Mouse (Mus musculus): Measurements from ENCODE around the gene Rps6kb1.

Rps6kb1 gene

DNA sequence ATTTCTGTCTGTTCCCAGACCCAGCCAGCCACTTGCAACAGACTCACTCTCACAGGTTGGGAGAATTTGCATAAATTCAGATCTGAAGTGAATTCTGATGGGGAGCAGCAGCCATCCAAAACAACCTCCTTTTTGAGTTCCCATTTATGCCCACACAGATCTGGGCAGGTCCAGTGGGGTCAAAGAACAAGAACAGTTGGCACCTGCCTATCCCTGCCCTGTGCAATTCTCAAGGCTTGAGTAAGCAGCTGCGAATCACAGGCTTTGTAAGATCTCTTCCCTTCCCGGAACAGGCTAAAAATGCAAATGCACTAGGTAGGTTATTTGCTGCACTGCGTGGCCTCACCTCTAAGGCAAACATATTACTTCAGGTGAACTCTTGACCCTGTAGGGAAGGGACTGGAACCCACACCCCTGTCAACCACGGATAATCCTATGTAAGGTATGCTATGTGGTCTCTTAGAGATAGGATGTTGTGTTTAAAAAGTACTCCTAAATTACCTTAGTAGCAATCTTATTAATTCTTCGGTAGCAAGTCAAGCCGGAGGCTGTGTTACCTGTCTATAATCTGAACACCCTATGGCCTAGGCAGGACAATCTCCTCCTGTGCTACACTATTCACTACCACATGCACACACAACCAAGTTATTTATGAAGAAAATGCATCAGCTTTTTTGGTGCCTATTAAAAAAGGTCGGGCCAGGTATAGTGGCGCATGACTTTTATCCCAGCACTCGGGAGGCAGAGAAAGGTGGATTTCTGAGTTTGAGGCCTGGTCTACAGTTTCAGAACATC is 35.9 kb upstream of the Rps6kb1 start:
- no peak for DNase-seq

DNA sequence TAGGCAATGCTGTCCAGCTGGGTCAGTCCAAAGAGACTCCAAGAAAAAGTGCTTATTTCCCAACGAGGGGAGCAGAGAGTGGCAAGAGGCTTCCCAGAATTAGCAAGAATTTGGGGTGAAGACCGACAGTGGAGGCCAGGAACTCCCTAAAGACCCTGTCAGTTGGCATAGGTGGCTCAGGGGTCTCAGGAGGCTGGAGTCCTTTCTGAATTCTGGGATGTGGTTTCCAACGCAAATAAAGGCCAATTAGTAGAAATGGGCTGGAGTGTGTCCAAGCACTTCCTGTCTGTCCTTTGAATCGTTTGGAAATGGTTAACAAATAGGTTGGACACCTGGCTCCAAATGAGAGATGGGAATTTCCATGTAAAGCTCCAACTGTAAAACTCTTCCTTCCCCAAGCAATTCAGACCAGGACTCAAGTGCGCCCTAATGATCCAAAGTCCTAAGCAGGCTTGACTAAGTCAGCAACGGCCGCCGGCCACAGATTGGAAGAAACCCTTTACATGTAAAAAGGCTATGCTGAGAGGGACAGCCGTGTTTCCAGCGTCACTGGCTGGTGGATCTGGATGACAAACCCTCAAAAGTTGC is 35.2 kb upstream of the Rps6kb1 start:
- no peak for DNase-seq

DNA sequence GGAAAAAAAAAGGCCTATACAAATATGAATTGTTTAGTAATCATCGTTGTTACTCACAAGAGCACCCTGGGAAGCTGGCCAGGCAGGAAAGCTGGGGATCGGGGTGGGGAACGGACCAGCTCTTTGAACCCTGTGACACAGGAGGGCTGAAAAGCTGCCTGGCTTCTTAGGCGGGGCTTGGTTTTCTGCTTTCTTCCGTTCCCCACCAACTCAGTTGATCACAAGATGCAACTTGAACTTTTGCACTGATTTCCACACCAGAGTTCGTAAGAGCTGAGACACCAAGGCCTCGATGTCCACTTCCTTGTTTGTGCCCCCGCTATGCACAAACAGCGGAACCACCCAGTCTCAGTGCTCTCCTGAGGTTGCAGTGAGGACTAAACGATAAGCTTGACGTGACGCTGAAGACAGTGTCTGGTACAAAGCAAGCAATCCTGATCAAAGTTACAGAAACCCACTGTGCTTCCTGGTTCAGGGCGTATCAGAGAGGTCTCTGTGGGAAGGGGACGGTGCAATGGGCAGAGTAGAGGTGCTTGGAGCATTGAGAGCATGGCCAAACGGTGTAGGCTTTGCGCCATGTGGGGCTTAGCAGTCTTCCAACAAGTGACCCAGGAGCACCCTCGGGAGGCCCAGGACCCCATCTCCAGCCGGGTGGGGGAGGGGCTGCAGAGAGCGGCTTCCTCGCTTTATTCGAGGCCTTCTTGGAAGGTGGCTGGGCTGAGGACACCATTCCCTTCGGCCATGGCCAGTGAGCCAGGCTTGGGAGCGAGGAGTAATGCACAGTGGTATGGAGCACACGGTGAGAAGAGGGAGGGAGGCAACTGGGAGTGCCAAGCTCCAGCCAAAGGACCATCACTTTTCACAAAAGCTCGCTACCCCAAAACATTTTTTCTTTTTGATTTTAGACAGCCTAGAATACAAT is 34.5 kb upstream of the Rps6kb1 start:
- no peak for DNase-seq

- no peak for DNase-seq
Measured at GRCm38 (mm10) chr11:86578106-86578808, 33.7 kb upstream of the Rps6kb1 start.

DNA sequence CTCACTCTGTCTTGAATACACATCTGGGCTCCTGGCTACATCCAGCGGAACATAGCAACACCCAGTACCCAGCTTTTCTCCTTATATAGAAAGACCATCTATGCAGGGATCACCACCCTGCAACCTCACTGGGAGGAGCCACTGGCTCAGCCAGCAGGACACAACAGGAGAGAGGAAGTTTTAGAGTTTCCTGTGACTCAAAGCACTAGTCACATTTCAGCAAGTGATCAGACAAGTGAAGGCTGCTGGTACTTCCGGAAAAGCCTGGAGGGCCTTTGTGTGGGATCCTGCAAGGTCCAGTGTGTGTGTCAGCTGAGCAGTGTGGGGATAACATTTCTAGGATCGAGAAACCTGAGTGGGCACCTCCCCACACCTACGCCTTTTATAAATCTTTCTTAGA is 32.6 kb upstream of the Rps6kb1 start:
- DNase-seq: no peak

- no peak for DNase-seq
Measured at GRCm38 (mm10) chr11:86575632-86576378, 31.2 kb upstream of the Rps6kb1 start.

GRCm38 (mm10) chr11:86574408-86574807 is 29.8 kb upstream of the Rps6kb1 start:
- DNase-seq: no peak

DNA sequence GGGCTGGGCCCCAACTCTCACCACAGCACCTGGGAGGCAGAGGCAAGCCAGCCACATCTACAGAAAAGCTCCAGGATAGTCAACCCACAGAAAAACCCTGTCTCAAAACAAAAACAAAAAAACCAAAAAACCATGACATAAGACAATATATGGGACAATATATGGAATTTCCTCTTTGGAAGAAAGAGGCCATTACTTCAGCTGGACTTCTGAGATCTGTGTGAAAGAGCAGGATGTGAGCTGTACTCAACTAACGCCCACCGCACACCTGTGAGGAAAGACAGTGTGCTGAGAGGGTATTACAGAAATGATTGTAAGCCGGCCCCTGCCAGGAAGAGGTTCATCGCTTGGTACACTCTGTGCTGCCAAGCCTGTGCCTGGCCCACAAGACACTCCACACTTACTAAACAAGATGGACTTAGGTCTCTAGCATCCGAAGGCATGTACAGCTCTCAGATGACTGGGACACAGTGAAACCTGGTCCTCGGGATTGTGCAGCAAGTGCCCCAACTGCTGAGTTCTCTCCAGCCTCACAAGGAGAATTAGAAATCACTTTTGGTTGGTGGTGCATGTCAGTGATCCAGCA is 29.1 kb upstream of the Rps6kb1 start:
- DNase-seq: no peak

- no peak for DNase-seq
Measured at GRCm38 (mm10) chr11:86572623-86573022, 28.0 kb upstream of the Rps6kb1 start.

GRCm38 (mm10) chr11:86571871-86572270 is 27.3 kb upstream of the Rps6kb1 start:
- DNase-seq: no peak

DNA sequence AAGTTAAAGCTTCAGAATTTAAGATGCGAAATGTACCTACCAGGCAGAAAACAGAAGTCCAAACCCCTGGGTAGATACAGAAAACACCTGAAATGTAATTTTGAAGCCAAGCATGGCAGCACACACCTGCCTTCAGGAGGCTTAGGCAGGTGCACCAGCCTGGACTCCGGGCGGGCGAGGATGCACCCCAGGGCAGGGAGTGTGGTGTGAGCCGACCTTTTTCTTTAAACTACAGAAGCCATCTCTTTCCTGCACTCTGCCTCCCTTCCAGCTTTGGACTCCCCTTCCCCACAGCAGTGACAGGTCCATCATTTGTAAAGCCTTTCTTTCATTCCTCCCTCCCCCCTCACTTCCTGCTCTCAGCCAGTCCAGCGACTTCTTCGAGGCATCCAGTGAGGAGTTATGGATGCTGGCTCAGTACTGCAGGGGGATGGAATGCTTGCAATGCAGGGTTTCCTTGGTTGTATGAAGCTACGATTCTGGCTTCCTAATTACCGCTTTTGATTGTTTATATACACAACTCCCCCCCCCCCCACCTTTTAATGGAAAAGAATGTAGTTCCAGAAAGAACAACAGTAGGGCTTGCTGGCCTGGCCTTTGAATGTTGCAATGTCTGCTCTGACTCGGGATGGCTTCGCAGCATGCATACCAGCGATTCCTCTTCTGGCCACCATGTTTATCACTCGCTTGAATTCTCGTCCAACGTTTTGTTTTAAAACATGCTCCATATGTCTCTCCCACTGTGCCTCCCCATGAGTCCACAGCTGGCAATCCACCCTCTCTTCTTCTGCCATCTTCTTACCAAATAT is 26.6 kb upstream of the Rps6kb1 start:
- DNase-seq: peak; percentile 78

DNA sequence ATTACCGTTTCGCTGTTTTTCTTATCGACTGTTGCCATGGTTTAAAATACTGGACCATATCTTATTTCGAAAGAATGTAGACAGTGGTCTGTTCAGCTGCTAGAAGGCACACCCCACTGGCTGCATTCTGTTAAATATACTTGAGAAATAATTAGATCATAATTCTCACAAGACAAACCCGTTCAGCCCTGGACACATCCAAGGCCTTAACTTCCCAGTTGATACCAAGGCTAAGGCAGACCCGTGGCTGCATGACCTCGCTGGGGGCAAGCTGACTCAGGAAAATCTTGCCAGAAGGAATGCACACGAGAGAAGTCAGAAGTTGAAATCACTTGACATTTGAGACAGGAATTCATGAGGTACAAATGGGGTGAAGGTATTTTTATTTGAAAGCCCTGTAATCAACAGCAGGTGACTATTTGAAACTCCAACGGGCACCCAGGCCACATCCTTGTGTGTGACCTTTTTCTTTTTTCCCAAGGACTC is 25.7 kb upstream of the Rps6kb1 start:
- DNase-seq: peak; percentile 65

- DNase-seq: peak; percentile 42
Measured at GRCm38 (mm10) chr11:86568425-86568824, 23.8 kb upstream of the Rps6kb1 start.

- DNase-seq: no peak
Measured at GRCm38 (mm10) chr11:86558258-86558657, 13.7 kb upstream of the Rps6kb1 start.

DNA sequence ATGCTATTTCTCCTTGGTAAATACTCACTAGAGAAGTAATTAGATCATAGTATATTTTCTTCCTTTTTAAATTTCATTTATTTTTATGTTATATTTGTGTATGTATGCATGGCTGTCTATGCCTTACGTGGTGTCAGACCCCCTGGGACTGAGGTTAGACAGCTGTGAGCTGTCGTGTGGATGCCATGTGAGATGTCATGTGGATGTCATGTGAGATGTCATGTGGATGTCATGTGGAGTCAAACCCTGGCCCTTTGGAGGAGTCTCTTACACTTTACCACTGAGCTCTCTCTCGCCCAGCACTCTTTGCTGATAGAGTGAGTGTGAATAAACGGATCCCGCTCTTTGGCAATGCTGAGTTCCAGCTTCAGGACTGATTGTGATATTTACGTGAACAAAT is 8.9 kb upstream of the Rps6kb1 start:
- DNase-seq: no peak

DNA sequence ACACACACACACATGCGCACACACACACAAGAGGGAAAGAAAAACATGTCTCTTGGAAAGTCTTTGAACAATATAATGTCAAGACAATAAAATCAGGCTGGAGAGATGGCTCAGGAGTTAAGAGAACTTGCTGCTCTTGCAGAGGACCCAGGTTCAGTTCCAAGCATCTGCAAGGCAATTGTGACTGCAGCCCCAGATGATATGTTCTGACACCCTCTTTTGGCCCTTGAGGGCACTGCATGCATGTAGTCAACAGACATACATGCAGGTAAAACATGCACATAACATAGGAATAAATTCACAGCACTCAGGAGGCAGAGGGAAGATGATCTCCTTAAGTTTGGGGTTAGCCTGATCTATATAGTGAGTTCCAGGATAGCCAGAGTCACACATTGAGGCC is 2.8 kb upstream of the Rps6kb1 start:
- DNase-seq: no peak

DNA sequence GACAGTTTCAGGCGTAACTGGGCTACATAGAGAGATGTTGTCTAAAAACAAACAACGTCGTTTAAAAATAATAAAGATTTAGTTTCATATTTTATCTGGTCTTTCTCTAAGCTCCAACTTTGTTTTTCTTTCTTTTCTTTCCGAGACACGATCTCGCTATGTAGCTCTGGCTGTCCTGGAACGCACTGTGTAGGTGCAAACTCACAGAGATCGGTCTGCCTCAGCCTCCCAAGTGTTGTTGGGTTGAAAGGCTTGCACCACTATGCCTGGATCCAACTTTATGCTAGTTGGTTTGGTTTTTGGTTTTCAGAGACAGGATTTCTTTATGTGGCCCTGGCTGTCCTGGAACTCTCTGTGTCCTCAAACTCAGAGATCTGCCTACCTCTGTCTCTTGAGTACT is 951 bp upstream of the Rps6kb1 start:
- no peak for DNase-seq

GRCm38 (mm10) chr11:86543960-86544638 is 506 bp downstream of the Rps6kb1 start:
- DNase-seq: peak; percentile 34

- DNase-seq: no peak
Measured at GRCm38 (mm10) chr11:86542851-86543250, 1.8 kb downstream of the Rps6kb1 start.

DNA sequence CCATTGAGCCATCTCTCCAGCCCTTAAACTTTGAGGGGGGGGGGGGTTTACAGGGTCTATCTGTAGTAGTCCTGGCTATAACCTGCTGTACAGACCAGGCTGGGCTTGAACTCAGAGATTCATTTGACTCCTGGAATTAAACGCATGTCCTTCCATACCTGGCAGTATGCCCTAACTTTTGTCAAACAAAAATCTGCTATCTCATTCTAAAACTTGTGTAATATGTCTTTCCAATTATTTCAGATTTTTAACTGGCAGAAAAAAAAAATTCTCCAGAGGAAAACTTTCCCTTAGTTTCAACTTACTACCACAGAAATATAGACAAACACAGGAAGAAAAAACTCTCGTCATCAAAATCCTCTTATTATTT is 4.1 kb downstream of the Rps6kb1 start:
- DNase-seq: no peak
